Mouse (Mus musculus) kidney, embryonic 15.5 days (tissue): ENCODE results near the gene Ing1. TPM values are rescaled to one million over a fixed set of nuclear protein-coding genes. Genes with fewer than 3 reads are reported as not detected.

ENCODE experiments used
- ATAC-seq: fragments of 200-750 bp; cut with Nextera tagmentation; replicated peaks from 2 replicates; pipeline ENCODE4 v1.8.0; 2017; ENCODE audit warnings: moderate TSS enrichment; ENCODE audit not compliant: low FRiP score
- H3K27ac ChIP-seq: fragments of 300-500 bp; sonication (generic); 2 replicates; pipeline ENCODE4 v1.5.1; 2015; ENCODE audit warnings: mild to moderate bottlenecking, inconsistent platforms
- H3K27me3 ChIP-seq: fragments of 300-500 bp; sonication (generic); 2 replicates; pipeline ENCODE4 v1.6.1; 2015; ENCODE audit warnings: inconsistent platforms
- H3K36me3 ChIP-seq: fragments of 300-500 bp; sonication (generic); 2 replicates; pipeline ENCODE4 v1.6.1; 2015; ENCODE audit warnings: inconsistent platforms
- H3K4me1 ChIP-seq: fragments of 300-500 bp; sonication (generic); 2 replicates; pipeline ENCODE4 v1.6.1; 2015; ENCODE audit warnings: inconsistent platforms
- H3K4me2 ChIP-seq: fragments of 300-500 bp; sonication (generic); 2 replicates; pipeline ENCODE4 v1.6.1; 2015; ENCODE audit warnings: moderate library complexity, mild to moderate bottlenecking, inconsistent platforms
- H3K4me3 ChIP-seq: fragments of 300-500 bp; sonication (generic); replicated peaks from 2 replicates; pipeline ENCODE4 v1.5.1; 2015; ENCODE audit warnings: mild to moderate bottlenecking, inconsistent platforms
- H3K9ac ChIP-seq: fragments of 300-500 bp; sonication (generic); 2 replicates; pipeline ENCODE4 v1.6.1; 2015; ENCODE audit warnings: mild to moderate bottlenecking, inconsistent platforms
- H3K9me3 ChIP-seq: fragments of 300-500 bp; sonication (generic); replicated peaks from 2 replicates; pipeline ENCODE4 v1.6.1; 2016; ENCODE audit warnings: inconsistent platforms
- WGBS: fragments of 180-500 bp; shearing (Covaris S2); methylation state at CpG from one replicate; pipeline ENCODE4 v1.1.7; 2015; ENCODE audit warnings: mixed read lengths; 5-methylcytosine and 5-hydroxymethylcytosine counted together
- polyA plus RNA-seq: library from polyadenylated mRNA; unstranded; fragments of >200 nt; fragmentation: Nextera tagmentation; extraction: Ambion mirVana; gene quantifications from 2 replicates; pipeline ENCODE4 v1.2.1, GENCODE M21; 2015

The Ing1 gene
- polyA plus RNA-seq, 1 experiment from 2014 or later, result 36.9 TPM

DNA sequence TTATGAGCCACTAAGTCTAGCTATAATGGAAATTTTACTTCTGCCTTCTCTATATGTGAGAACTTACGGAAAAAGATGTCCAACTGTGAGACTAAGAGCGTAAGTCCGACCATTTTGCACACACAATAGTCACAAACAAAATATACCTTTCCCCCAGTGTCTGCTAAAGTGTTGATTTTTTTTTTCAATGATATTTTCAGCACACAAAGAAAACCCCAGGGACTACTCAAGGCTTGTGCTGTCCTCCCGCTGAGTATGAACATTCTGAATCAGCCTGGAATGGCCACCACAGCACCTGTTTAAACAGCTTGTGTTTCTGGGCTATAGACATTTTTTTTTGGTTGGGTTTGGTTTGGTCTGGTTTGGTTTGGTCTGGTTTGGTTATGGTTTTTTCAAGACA lies 15.4 kb downstream of the Ing1 start:
- 92% methylated on average over 4 of the region's 4 CpGs for WGBS
- H3K36me3 ChIP-seq, result peaks cover 25% of the 10 kb centered on the region
- H3K4me1 ChIP-seq, result peaks cover 19% of the 10 kb centered on the region
- no peak overlapping the region for H3K4me3 ChIP-seq
- no peak overlapping the region for H3K27ac ChIP-seq
- H3K4me2 ChIP-seq, result no peak overlapping the region
- no peaks in the 10 kb centered on the region for H3K27me3 ChIP-seq
- H3K9me3 ChIP-seq, result no peaks in the 10 kb centered on the region
- no peak for ATAC-seq
- H3K9ac ChIP-seq, result no peak overlapping the region

DNA sequence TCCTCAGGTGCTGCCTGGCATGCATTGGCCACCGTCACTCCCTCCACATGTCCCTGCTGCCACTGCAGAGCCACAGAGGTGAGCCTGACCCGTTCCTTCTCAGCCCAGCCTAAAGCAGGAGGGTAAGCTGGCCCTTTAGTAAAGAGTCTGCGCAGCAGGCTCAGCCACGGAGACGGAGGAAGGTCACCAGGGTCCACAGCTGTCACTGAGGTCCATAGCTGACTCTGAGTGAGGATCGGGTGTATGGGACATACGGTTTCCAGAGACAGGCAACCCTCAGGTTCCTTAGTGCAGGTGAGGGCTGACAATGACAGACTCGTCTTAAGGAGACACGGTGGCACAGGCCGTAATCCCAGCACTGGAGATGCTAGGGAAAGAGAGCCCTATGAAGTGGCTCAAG lies 16.6 kb downstream of the Ing1 start:
- Histone ChIP-seq H3K27me3 (no peaks in the 10 kb centered on the region), H3K27ac (no peak overlapping the region), H3K4me1 (peaks cover 28% of the 10 kb centered on the region), H3K36me3 (peaks cover 13% of the 10 kb centered on the region), H3K9me3 (no peaks in the 10 kb centered on the region), H3K9ac (no peak overlapping the region), H3K4me2 (no peak overlapping the region), H3K4me3 (no peak overlapping the region)
- 85% methylated on average over 10 of the region's 10 CpGs for WGBS
- ATAC-seq, result no peak

DNA sequence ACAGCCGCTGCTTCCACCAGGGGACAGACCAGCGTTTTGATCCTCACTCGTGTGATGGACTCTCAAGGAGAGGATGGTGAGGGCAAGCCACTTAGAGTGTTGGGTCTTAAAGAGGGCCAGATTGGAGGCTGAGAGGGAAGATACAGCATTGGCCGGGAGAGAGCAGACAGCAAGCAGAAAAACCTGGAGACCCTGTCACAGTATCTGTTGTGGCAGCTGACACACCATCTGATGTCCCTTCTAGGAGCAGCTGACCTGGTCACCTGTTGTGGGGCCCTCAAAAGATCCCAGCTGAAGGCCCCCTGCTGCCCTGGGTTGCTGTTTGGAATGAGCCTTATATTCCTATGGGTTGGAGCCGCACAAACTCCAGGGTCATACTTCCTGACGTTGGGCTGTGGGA lies 17.1 kb downstream of the Ing1 start:
- no peak for ATAC-seq
- H3K9me3 ChIP-seq, result no peaks in the 10 kb centered on the region
- H3K4me1 ChIP-seq, result peaks cover 28% of the 10 kb centered on the region
- no peak overlapping the region for H3K27ac ChIP-seq
- H3K4me2 ChIP-seq, result no peak overlapping the region
- H3K4me3 ChIP-seq, result no peak overlapping the region
- 66% methylated on average over 6 of the region's 6 CpGs for WGBS
- no peak overlapping the region for H3K9ac ChIP-seq
- H3K27me3 ChIP-seq, result no peaks in the 10 kb centered on the region
- H3K36me3 ChIP-seq, result peaks cover 10% of the 10 kb centered on the region; the same call in 1 of the 2 replicates

DNA sequence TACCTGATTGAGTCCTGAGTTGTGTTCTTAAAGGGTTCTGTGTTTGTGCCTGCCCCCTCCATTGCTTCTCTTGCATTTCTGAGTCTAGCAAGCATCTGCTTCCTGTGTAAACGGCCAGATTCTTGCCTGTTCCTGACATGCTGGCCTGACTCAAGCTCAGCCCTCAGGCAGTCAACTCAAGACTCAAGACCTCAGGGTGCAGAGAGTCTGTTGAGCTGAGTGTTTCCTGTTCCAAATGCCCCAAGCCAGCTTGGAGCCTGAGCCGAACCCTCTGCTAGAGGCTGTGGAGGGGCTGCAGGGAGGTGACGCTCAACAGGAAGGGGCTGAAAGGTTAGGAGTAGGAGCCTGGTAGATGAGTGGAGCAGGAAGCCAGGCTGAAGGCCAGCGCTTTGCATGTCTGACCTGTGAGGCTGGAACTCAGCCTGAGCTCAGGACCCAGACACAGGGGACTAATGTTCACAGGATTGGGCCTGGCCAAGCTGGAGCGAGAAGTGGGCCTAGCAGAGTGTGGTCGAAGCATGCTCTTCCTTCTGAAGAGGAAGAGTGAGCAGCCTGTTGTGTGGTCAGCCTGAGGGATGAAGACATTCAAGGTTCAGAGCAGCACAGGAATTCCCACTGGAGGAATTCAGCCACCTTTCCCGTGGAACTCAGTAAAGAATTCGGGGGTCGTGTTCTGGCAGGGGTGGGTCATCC lies 19.7 kb downstream of the Ing1 start:
- Histone ChIP-seq H3K36me3 (no peaks in the 10 kb centered on the region), H3K4me3 (no peak overlapping the region), H3K27ac (peak overlapping the region; percentile 56), H3K9me3 (no peaks in the 10 kb centered on the region), H3K4me1 (peaks cover 23% of the 10 kb centered on the region), H3K9ac (no peak overlapping the region), H3K27me3 (no peaks in the 10 kb centered on the region), H3K4me2 (no peak overlapping the region)
- WGBS, result 56% methylated on average over 9 of the region's 9 CpGs
- peak; percentile 43; the same call in 1 of the 2 replicates for ATAC-seq

DNA sequence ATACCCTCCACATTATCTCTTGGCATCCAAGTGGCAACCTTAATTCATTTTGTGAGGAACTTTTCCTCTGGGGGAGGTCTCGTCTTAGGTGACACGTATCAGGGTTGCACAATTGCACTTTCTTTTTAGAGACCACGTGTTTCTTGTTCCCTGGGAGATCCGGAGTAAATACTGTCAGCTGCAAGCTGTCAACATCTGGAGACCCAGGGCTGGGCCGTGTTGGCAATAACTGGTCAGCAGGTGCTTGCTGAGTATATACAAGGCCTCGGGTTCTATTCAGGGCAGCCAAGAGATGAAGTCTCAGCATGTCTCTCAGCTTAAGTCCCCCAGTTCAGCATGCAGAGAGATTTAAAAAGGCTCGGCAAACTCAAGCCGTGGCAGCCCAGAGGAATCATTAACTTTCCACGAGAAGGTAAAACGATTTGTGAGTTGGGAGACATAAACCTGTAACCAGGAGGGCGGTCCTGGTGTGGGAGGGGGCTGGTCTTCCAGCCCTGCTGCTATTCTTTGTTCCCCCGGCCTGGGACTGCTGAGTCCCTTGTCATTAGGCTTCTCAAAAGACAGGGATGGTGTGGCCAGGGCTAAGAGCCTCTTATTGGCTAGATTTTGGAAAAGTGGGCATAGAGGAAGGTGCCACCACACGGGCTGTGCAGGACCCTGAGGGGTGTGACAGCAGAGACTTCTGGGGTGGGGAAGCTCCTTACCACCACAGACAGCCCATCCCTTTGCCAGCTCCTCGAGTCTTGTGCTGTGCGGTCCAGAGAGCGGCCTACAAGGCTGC lies 20.4 kb downstream of the Ing1 start:
- 0 out of 2 replicates have a peak, but pooled peaks have one; percentile 18 for ATAC-seq
- Histone ChIP-seq H3K36me3 (no peaks in the 10 kb centered on the region), H3K27me3 (no peaks in the 10 kb centered on the region), H3K9me3 (no peaks in the 10 kb centered on the region), H3K4me3 (no peak overlapping the region), H3K4me1 (peaks cover 23% of the 10 kb centered on the region), H3K4me2 (no peak overlapping the region), H3K27ac (no peak overlapping the region), H3K9ac (no peak overlapping the region)
- WGBS, result 43% methylated on average over 16 of the region's 16 CpGs

DNA sequence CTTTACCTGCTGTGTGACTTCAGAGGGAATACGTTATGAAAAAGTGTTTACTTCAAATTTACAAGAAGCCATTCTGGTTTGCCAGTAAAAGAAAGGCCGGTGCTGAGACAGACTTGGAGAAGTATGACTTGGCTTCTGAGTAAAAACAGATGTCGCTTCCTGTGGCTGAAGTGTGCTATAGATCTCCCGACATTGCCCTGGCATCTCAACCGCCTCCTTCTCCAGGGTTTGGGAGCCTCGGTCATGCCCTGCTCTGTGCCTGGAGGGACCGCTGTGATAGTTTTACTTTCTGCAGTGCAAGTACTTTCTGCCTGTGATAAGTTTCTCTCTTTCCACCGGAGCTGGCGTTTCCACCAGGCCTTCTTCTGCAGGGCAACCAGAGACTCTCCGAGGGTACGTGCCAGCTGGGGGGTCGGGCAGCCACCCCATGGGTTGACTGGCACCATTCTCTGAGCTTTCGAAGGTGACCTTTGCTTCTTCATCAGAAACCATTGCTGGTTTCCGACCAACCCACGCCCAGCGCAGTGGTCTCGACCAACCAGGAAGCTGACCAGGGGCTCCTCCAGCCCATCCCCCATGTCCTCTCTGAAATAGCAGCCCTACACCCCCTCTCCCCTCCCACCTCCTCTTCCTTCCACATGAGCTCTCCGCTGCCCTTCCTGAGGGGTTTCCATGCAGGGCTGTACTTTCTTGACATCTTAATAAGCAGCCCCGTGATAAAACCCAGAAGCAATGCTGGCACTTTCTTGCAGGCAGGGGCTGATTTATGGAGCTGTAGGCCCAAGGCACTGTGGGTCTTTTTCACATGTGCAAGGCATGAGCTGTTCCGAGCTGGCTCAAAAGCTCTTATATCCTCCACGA lies 30.4 kb downstream of the Ing1 start:
- H3K4me2 ChIP-seq, result no peak overlapping the region
- H3K27ac ChIP-seq, result 0 out of 2 replicates have a peak overlapping the region, but pooled peaks have one; percentile 32

DNA sequence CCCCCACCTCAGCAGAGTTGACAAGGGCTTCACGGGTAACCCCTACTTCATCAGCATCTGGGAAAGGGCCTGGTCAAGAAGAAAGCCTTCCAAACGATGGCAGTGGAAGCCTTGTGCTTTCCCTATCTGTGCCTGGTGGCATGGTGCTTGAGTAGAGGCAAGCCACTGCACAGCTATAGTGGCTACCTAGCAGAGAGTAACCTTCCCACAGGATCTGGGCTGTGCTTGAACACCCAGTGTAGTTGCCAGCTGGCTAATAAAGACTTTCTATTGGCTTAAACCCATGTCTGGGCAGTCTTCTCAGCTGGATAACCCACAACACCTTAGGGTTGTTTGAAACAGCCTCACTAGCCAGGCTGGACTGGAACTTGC lies 31.0 kb downstream of the Ing1 start:
- Histone ChIP-seq H3K27ac (no peak overlapping the region), H3K9ac (no peak overlapping the region), H3K27me3 (no peaks in the 10 kb centered on the region), H3K4me1 (peaks cover 9% of the 10 kb centered on the region), H3K9me3 (peaks cover 3% of the 10 kb centered on the region; the same call in 1 of the 2 replicates), H3K4me2 (no peak overlapping the region), H3K36me3 (no peaks in the 10 kb centered on the region), H3K4me3 (no peak overlapping the region)
- WGBS, result 43% methylated on average over 2 of the region's 2 CpGs
- ATAC-seq, result no peak

More for the DNA sequence above, 30.4 kb downstream of the Ing1 start:
- H3K4me1 ChIP-seq, result peaks cover 9% of the 10 kb centered on the region
- peaks cover 3% of the 10 kb centered on the region; the same call in 1 of the 2 replicates for H3K9me3 ChIP-seq
- no peak overlapping the region for H3K9ac ChIP-seq
- no peak; the same call in 1 of the 2 replicates for ATAC-seq
- H3K27me3 ChIP-seq, result no peaks in the 10 kb centered on the region
- 67% methylated on average over 21 of the region's 21 CpGs for WGBS
- no peaks in the 10 kb centered on the region for H3K36me3 ChIP-seq
- no peak overlapping the region for H3K4me3 ChIP-seq

DNA sequence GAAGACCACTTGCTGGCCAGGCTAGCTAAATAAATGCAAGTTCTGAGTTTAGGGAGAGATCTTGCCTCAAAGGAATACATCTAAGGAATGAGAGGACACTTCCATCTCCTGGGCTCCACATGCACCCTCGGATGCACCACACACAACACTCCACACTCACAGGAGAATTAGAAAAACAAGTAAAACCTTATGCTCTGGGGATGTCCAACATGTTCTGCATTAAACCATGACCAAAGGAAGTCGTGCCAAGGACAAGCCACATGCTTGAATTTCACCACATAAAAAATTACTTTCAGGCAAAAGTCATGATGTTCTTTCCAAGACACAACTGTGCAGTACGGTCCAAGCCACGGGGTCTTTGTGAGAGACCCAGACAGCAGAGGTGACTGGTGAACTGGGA lies 36.5 kb downstream of the Ing1 start:
- no peak overlapping the region for H3K4me3 ChIP-seq
- 85% methylated on average over 4 of the region's 4 CpGs for WGBS
- no peak overlapping the region for H3K4me2 ChIP-seq
- no peak for ATAC-seq
- no peak overlapping the region for H3K27ac ChIP-seq
- no peaks in the 10 kb centered on the region for H3K27me3 ChIP-seq
- no peaks in the 10 kb centered on the region for H3K9me3 ChIP-seq
- no peaks in the 10 kb centered on the region for H3K36me3 ChIP-seq
- H3K9ac ChIP-seq, result no peak overlapping the region
- peaks cover 13% of the 10 kb centered on the region for H3K4me1 ChIP-seq

DNA sequence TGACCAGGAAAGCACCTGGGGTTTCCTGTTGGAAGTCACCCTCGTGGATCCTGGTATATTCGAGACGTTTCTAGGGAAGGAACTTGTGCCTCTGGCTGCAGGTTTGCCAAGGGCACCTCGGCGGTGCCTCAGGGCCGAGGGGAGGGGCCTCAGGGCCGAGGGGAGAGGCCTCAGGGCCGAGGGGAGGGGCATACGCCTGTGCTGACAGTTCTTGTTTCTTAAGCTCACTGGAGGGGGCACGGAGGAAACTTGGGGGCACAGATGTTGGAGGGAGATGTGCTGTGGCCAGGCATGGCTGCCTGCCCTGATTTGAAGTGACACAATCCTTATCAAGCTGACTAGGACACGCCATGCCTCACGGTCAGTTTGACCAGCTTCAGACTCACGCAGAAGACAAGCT lies 36.9 kb downstream of the Ing1 start:
- Histone ChIP-seq H3K4me2 (no peak overlapping the region), H3K4me1 (peaks cover 13% of the 10 kb centered on the region), H3K4me3 (no peak overlapping the region), H3K9me3 (no peaks in the 10 kb centered on the region), H3K27me3 (no peaks in the 10 kb centered on the region), H3K36me3 (no peaks in the 10 kb centered on the region), H3K9ac (no peak overlapping the region), H3K27ac (no peak overlapping the region)
- 43% methylated on average over 13 of the region's 13 CpGs for WGBS
- ATAC-seq, result no peak

DNA sequence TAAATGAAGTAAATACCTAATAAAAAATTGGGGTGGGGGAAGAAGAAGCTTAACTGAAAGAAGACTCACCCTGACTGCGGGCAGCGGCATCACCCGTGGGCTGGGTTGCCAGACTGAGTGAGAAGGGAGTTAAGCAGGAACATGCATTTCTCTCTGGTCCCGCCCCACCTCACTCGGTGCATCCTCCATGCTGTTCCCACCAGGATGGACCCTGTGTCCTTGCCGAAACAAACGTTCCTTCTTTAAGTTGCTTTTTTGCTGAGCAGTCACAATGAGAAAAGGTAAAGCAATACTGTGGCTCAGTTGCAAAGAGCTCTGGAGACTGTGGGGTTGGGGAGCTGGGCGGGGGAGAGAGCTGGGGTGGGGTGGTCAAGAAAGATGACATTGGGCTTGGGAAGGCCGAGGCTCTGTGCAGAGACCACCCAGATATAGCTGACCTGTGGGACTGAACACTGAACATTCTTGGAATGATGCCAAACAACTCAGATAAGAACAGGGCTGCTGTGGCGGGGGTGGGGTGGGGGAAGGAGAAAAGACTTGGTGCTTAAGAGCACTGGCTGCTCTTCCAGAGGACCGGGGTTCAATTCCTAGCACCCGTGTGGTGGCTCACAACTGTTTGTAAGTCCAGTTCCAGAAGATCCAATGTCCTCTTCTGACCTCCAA lies 38.0 kb downstream of the Ing1 start:
- no peaks in the 10 kb centered on the region for H3K27me3 ChIP-seq
- no peak overlapping the region for H3K27ac ChIP-seq
- no peak overlapping the region for H3K9ac ChIP-seq
- WGBS, result 62% methylated on average over 12 of the region's 12 CpGs
- H3K9me3 ChIP-seq, result no peaks in the 10 kb centered on the region
- no peaks in the 10 kb centered on the region for H3K36me3 ChIP-seq
- peaks cover 13% of the 10 kb centered on the region for H3K4me1 ChIP-seq
- ATAC-seq, result peak; percentile 46; the same call in 1 of the 2 replicates
- no peak overlapping the region for H3K4me2 ChIP-seq
- no peak overlapping the region for H3K4me3 ChIP-seq

DNA sequence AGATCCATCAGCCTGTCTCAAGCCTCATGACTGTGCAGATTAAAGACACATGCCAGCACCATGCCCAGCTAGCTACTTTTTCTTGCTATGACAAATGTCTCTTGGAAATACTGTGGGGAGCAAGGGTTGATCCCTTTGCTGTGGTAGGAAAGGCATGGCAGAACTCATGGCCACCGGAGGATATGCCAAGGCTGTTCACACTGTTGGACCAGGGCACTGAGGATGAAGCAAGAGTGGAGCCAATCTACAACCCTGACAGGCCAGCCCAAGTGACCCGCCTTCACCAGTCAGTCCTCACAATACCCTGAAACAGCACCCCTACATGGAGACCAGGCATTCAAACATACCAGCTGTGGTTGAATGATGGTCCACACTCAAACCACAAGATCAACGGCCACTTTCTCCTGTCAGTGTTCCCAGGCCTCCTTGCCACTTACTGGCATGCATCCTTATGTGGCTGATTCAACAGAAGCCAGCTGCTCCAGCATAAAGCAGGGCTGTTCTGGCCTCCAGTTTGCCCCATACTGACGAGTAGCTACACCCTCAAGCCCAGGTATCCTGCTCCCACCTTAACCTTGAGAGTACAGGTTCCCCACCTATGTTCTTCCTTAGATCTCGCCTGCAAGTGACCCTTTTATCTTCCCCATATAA lies 45.1 kb downstream of the Ing1 start:
- Histone ChIP-seq H3K9ac (no peak overlapping the region), H3K4me3 (no peak overlapping the region)
- WGBS, result 90% methylated on average over 5 of the region's 5 CpGs

More for the DNA sequence above, 45.1 kb downstream of the Ing1 start:
- Histone ChIP-seq H3K9me3 (no peaks in the 10 kb centered on the region; the same call in 1 of the 2 replicates), H3K36me3 (peaks cover 2% of the 10 kb centered on the region; the same call in 1 of the 2 replicates), H3K27ac (no peak overlapping the region), H3K4me2 (no peak overlapping the region), H3K27me3 (no peaks in the 10 kb centered on the region), H3K4me1 (peaks cover 5% of the 10 kb centered on the region; the same call in 1 of the 2 replicates)
- ATAC-seq, result no peak
